Mouse (Mus musculus): ENCODE measurements around the gene Ces2c.
"Not testable (repeated sequence)": the region's sequence is repeated elsewhere in the genome, so short reads cannot be mapped to it uniquely, and the experiment has no call there.

Gene Ces2c

DNA sequence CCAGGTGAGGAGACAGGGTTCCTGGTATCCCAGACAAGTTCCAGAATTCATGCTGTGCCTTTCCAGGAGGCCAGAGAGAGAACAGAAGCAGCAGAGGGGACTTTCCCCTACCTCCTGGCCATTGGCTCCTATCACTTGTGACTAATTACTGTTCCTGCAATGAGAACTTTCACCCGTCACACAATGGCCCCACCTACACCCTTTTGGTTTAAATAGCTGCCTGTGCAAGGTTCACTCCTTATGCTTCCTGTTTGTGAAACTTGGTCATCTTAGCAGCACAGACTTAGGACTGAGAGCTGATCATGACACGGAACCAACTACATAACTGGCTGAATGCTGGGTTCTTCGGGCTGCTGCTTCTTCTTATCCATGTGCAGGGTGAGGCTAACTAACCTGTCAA lies at the start of gene Ces2c:
Gene Ces2c (plus strand): TSS at position 238 of the 400 bp plus-strand sequence.
- peak; percentile 42 for DNase-seq (ENCODE audit: low read depth, low spot score)

DNA sequence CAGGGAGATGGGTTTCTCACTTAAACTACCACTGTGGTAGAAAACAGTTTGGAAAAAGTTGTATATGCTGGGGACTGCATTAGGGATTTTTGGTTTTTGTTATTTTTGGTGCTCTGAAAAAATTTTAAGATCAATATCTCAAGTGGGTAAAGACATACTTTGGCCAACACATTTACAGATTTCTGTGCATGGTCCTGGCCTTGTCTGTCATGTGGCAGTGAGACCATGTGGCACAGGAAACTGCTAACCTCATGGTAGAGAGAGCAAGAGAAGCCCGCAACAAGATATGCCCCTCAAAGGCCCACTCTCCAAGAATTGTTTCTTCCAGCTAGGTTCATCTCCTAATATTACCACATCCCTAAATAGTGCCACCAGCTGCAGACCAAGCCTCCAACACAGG lies 47.5 kb upstream of the Ces2c start:
- no peak for DNase-seq (ENCODE audit: low read depth, low spot score)

DNA sequence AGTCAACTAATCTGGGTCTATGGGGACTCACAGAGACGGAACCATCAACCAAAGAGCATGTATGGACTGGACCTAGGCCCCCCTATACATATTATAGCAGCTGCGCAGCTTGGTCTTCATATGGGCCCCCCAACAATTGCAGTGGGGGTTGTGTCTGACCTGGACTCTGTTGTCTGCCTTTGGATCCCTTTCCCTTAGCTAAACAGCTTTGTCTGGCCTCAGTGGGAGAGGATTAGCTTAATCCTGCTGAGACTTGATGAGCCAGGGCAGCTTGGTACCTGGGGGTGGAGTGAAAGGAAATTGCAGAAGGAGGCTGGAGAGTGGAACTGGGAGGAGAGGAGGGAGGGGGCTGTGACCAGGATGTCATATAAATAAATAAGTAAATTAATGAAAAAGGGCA lies 40.7 kb upstream of the Ces2c start:
- DNase-seq (ENCODE audit: low read depth, low spot score) = no peak

DNA sequence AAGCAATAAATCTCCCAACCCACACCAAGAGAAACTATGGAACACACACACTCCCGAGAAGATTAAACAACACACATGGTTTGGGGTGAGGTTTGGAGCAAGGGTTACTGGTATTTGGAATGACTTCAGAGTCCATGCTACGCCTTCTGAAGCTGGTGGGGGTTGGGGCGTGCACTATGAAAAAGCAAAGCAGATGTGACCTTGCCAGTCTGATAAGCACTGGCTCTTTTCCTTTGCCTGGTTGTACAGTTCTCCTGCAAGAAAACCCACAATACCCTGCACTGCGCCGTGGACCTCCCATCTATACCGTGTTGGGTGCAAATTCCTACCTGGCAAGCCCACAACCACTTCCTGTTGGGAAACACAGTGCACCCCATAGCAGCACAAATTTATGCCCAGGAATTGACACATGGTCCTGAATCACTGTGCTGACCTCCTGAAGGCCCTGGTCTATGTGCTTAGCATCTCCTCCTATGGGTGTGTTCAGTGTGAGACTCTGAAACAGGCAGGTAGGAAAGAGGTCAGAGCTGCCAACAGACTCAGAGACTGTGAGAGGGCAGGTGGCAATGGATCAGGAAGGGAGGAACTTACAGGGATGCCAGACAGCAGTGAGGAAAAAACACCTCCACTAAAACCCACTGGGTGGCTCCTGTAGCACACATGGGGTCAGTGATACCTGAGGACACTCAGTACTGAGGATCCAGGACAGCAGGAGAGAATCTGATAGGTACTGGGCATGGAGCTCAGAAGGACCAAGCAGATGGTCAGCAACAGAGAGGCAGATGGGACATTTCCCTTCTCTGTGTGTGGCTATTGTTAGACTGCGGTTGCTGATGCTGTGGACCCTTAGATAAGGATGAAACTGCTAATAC lies 38.1 kb upstream of the Ces2c start:
- DNase-seq (ENCODE audit: low read depth, low spot score) = no peak

DNA sequence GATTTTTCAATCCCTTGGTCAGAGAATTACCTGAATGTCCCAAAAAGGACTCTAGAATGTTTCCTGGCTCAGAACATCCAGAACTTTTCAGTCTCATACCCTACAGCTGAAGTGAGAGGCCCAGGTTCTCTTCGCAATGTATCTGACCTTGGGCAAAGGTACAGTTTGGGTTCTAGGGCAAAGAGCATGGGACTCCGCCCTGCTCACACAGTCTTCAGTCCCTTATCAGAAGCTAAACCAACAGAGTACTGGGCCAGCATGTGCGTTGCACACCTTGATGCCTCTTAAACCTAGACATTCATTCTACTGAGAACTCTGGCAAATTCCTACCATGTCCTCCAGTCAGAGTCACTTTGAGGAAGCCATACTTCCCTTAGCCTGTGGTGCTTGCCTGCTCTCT lies 37.4 kb upstream of the Ces2c start:
- no peak for DNase-seq (ENCODE audit: low read depth, low spot score)

DNA sequence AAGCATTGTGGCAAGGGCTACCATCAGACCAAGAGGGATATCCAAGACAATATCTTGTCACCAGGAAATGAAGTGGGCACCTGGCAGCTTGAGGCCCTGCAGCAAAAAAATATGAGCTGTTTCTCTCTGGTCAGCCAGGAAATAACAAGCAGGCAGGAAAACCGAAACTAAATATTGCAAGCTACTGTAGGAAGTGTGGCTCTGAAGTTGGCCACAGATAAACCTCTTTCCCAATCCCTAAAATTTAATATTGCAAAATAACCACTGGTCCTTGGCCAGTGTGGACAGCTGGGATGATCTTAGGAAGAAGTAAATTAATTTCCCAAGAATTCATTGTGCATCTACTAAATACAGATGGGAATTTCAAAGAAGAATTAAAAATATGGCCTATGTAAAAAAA lies 20.0 kb upstream of the Ces2c start:
- no peak for DNase-seq (ENCODE audit: low read depth, low spot score)

DNA sequence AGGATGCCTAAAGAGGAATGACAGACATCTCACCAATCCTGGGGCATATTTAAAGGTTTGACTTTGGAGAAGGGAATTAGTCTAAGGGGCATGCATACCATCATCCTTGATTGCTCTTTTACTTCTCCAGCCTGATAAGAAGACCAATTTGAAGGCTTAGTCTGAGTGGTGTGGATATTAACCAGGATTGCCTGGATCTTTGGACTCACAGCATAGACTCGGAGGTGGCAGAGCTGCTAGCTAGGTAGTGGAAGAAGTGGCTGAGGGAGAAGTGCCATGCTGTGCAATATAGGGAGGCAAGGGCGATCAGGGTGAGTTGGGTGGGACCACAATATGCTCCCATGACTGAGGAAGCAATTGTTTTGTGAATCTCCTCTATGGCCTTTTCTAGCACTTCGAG lies 18.6 kb upstream of the Ces2c start:
- DNase-seq (ENCODE audit: low read depth, low spot score) = no peak

DNA sequence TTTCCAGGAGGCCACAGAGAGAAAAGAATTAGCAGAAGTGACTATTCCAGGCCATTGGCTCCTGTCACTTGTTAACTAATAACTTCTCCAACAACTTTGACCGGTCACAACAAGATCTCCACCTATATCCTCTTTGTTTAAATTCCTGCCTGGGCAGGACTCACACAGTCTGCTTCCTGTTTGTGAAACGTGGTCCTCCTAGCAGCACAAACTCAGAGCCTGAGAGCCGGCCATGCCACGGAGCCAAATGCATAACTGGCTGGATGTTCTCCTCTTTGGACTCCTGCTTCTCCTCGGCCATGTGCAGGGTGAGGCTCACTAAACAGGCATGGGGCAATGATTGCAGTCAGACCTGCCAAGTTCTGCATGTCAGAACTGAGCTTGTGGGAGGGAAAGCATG lies 15.4 kb upstream of the Ces2c start, which contains the start of gene Ces2b:
Gene Ces2b (plus strand): TSS at position 133 of the 400 bp plus-strand sequence.
- DNase-seq (ENCODE audit: low read depth, low spot score) = no peak

DNA sequence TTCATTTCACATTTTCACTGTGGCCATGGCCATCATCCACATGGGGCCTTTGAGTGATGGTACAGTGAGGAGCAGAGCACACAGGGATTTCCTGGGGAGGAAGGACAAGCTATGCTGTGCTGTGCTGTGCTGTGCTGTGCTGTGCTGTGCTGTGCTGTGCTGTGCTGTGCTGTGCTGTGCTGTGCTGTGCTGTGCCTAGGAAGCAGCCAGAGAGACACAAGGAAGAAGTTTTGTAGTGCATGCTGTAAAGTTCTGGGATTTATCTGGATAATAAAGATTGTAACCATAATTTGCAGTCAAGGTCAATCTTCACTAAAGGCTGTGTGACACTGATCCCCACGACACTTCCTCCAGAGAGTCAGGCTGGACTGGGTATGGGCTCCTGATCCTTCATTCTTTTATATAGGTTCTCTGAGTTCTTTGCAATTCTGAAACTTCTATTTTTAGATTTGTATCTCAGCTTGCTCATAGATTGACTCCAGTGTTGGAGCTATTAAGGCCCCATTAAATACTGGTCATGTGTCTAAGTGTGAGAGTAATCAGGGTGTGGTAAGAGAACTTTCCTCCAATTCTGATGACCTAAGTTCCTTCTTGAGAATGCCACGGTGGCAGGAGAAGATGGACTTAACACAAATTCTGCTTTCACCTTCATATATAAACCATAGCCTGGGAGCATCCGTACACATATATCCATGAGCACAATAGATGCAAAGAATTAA lies 5.3 kb upstream of the Ces2c start:
- no peak for DNase-seq (ENCODE audit: low read depth, low spot score)

DNA sequence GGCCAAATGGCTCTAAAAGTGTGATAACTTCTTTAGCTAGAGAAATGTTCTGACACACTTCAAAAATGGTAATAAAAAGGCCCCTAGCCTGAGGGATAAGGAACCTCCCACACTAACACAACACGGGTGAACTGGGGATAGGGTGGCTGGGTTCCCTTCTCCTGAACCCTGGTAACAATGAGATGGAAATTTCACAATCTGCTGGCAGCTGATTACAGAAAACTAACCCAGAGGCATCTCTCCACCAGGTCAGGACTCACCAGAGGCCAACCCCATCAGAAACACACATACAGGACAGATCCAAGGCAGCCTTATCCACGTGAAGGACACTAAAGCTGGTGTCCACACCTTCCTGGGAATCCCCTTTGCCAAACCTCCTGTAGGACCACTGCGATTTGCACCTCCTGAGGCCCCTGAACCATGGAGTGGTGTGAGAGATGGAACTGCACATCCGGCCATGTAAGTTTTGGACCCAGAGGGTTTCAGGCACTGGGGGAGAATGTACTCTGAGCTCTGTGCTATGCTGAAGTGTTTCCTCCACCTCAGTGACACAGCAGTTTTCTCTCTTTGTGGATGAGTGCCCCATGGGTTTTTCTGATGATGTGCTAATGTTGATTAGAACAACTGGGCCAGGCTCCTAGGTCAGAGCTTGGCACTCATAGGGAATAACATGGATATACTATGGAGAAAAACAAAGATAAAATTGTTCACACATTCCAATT lies 1.0 kb downstream of the Ces2c start:
- no peak for DNase-seq (ENCODE audit: low read depth, low spot score)

DNA sequence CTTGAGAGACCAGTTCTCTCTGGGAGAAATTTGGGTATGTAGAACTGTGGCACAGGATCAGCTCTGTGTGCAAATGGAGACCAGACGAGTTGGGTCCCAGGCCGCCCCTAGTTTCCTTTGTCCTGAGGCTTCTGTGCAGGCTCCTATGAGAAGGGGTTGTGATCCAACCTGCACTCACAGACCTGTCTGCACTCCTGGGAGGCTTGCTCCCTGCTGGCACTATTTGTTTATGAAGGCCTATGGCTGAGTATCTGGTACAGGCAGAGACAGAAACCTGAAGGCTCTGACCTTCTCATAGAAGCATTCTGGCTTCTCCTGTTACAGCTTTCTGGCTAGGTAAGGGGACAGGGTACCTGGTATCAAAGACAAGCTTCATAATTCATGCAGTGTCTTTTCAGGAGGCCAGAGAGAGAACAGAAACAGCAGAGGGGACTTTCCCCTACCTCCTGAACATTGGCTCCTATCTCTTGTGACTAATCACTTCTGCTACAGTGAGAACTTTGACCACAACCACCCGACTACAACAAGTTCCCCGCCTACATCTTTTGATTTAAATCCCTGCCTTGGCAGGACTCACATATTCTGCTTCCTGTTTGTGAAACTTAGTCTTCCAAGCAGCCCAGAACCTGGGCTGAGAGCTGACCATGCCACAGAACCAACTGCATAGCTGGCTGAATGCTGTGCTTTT lies 20.1 kb downstream of the Ces2c start:
- DNase-seq (ENCODE audit: low read depth, low spot score) = not testable (repeated sequence)

DNA sequence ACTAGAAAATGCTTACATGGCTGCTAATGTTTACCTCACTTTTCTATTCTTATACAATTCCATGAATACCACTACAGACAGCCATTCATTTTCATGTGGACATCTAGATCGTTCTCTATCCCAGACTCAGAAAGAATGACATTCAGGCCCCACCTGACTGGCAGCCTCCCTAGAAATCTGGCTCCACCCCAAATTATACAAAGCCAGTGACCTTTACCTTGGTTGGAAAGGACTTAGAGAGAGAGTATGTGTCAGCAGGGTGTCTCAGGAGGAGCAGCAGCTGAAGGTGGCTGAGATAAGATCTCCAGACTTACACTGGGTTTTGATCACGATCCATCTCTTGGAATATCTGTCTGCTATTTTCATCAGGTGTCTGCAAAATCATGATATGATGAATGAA lies 22.0 kb downstream of the Ces2c start:
- not testable (repeated sequence) for DNase-seq (ENCODE audit: low read depth, low spot score)

DNA sequence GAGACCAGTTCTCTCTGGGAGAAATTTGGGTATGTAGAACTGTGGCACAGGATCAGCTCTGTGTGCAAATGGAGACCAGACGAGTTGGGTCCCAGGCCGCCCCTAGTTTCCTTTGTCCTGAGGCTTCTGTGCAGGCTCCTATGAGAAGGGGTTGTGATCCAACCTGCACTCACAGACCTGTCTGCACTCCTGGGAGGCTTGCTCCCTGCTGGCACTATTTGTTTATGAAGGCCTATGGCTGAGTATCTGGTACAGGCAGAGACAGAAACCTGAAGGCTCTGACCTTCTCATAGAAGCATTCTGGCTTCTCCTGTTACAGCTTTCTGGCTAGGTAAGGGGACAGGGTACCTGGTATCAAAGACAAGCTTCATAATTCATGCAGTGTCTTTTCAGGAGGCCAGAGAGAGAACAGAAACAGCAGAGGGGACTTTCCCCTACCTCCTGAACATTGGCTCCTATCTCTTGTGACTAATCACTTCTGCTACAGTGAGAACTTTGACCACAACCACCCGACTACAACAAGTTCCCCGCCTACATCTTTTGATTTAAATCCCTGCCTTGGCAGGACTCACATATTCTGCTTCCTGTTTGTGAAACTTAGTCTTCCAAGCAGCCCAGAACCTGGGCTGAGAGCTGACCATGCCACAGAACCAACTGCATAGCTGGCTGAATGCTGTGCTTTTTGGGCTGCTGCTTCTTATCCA lies 39.5 kb downstream of the Ces2c start:
- not testable (repeated sequence) for DNase-seq (ENCODE audit: low read depth, low spot score)

DNA sequence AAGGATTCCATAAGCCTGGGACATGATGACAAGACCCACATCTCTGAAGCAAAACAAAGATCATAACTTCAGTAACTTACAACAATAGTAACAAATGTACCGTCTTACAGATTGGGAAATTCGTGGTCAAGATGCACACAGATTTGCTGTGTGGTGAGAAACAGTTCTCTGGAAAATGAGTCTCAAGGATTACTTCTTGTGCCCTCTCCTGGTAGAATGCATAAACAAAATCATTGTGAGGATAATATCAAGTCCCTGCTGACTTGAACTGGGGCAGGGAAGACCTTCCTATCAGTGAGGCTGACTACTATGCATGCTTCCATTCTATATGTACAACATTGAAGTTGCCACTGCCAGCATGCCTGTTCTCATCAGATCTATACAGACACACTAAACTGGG lies 54.9 kb downstream of the Ces2c start:
- DNase-seq (ENCODE audit: low read depth, low spot score) = peak; percentile 11

Measured in CD4-positive, CD25-positive, alpha-beta regulatory T cell, adult 2 months (primary cell).